Mouse (Mus musculus) urinary bladder, postnatal 36 days (tissue): ENCODE data around the gene BC037034.
"Not testable (repeated sequence)": the region's sequence is repeated elsewhere in the genome, so short reads cannot be mapped to it uniquely, and the experiment has no call there.

Source experiments
- DNase-seq, 2 experiments: peaks; one replicate each; pipeline ENCODE4 v3.0.0; 2022; ENCODE audit warnings: low spot score in 2 of 2, mixed read lengths in 1 of 2

The BC037034 gene

DNA sequence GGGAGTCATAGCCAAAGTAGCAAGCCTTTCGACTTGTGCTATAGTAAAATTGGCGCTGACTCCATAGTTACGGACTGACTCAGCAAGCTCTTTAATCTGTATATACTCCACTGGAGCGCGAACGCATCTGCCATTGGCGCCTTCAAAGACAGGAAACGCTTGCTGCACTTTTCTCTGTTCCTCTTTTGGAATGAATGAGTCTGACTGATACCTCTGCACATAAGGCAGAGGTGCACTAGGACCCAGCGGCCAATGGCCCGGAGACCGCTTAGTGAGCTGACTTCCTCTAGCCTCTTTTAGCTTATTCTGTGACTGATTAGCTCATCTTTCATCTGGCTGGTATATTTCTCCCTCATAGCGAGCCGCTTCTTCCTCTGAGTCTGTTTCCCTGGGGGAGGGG, 47.2 kb downstream of the BC037034 start:
- not testable (repeated sequence) for DNase-seq
